Mouse (Mus musculus) liver, embryonic 16.5 days (tissue): ENCODE data around the gene Ccdc36. TPM values are rescaled to one million over a fixed set of nuclear protein-coding genes. Genes with fewer than 3 reads are reported as not detected.
A peak's percentile ranks its signal among the peaks of the same experiment; 100 is the strongest.

Experiments used
- ATAC-seq: fragments of 200-750 bp; cut with Nextera tagmentation; 2 replicates; pipeline ENCODE4 v1.8.0; 2017; ENCODE audit warnings: low read depth, mild to moderate bottlenecking, moderate number of reproducible peaks, moderate library complexity
- H3K27ac ChIP-seq: fragments of 300-500 bp; sonication (generic); 2 replicates; pipeline ENCODE4 v1.5.1; 2014; ENCODE audit warnings: mild to moderate bottlenecking, low read length
- H3K27me3 ChIP-seq: fragments of 300-500 bp; sonication (generic); 2 replicates; pipeline ENCODE4 v1.6.1; 2014; ENCODE audit warnings: low read depth, low read length, mixed read lengths; ENCODE audit not compliant: control insufficient read depth, insufficient read depth
- H3K36me3 ChIP-seq: fragments of 300-500 bp; sonication (generic); 2 replicates; pipeline ENCODE4 v1.6.1; 2014; ENCODE audit warnings: mild to moderate bottlenecking; ENCODE audit not compliant: control insufficient read depth, insufficient read depth
- H3K4me1 ChIP-seq: fragments of 300-500 bp; sonication (generic); 2 replicates; pipeline ENCODE4 v1.6.1; 2014; ENCODE audit warnings: low read depth, low read length, mixed read lengths; ENCODE audit not compliant: control insufficient read depth
- H3K4me2 ChIP-seq: fragments of 300-500 bp; sonication (generic); 2 replicates; pipeline ENCODE4 v1.6.1; 2014; ENCODE audit warnings: low read depth, low read length, mixed read lengths
- H3K4me3 ChIP-seq: fragments of 300-500 bp; sonication (generic); 2 replicates; pipeline ENCODE4 v1.5.1; 2014; ENCODE audit warnings: low read depth, mild to moderate bottlenecking, low read length
- H3K9ac ChIP-seq: fragments of 300-500 bp; sonication (generic); 2 replicates; pipeline ENCODE4 v1.6.1; 2014; ENCODE audit warnings: low read depth, low read length
- H3K9me3 ChIP-seq: fragments of 300-500 bp; sonication (generic); replicated peaks from 2 replicates; pipeline ENCODE4 v1.6.1; 2016; ENCODE audit warnings: low read length; ENCODE audit not compliant: control insufficient read depth
- WGBS: fragments of 180-500 bp; shearing (Covaris S2); extraction: QIAGEN DNeasy Blood & Tissue Kit; methylation state at CpG from one replicate; pipeline ENCODE4 v1.1.7; 2014; ENCODE audit not compliant: insufficient replicate concordance; 5-methylcytosine and 5-hydroxymethylcytosine counted together
- polyA plus RNA-seq: library from polyadenylated mRNA; unstranded; fragments of >200 nt; fragmentation: Nextera tagmentation; extraction: Ambion mirVana; gene quantifications from 2 replicates; pipeline ENCODE4 v1.2.1, GENCODE M21; 2015

Gene Ccdc36
- polyA plus RNA-seq: 0.08 and 0.15 TPM in 2 replicates

GRCm38 (mm10) chr9:108428384-108428783 lies at the start of gene Ccdc36:
TSS of gene Ccdc36 (minus strand) at chr9:108428484.
- no peak within 1 kb of the TSS for H3K27ac ChIP-seq

GRCm38 (mm10) chr9:108474528-108474927 lies 46.2 kb upstream of the Ccdc36 start:
- no peak overlapping the region for H3K4me2 ChIP-seq
- H3K9ac ChIP-seq: no peak overlapping the region
- no peaks in the 10 kb centered on the region for H3K36me3 ChIP-seq
- H3K9me3 ChIP-seq: no peaks in the 10 kb centered on the region
- 39% methylated on average over 1 of the region's 1 CpGs for WGBS
- H3K27me3 ChIP-seq: peaks cover 7% of the 10 kb centered on the region
- peaks cover 7% of the 10 kb centered on the region for H3K4me1 ChIP-seq
- no peak for ATAC-seq
- no peak overlapping the region for H3K27ac ChIP-seq
- no peak overlapping the region for H3K4me3 ChIP-seq

More at GRCm38 (mm10) chr9:108428384-108428783, at the start of gene Ccdc36:
- no peak within 1 kb of the TSS for H3K9ac ChIP-seq
- no peak within 1 kb of the TSS for H3K4me3 ChIP-seq
- H3K36me3 ChIP-seq: no peaks in the 10 kb centered on the region
- no peak within 1 kb of the TSS for H3K4me2 ChIP-seq
- no peaks in the 10 kb centered on the region for H3K9me3 ChIP-seq
- no peaks in the 10 kb centered on the region for H3K27me3 ChIP-seq
- H3K4me1 ChIP-seq: peaks cover 3% of the 10 kb centered on the region
- no peak for ATAC-seq

GRCm38 (mm10) chr9:108469845-108470244 lies 41.6 kb upstream of the Ccdc36 start:
- H3K4me3 ChIP-seq: no peak overlapping the region
- H3K4me1 ChIP-seq: no peaks in the 10 kb centered on the region
- 56% methylated on average over 4 of the region's 4 CpGs for WGBS
- H3K9ac ChIP-seq: no peak overlapping the region
- no peak for ATAC-seq
- H3K27ac ChIP-seq: no peak overlapping the region
- H3K4me2 ChIP-seq: no peak overlapping the region
- no peaks in the 10 kb centered on the region; the same call in 1 of the 2 replicates for H3K36me3 ChIP-seq
- no peaks in the 10 kb centered on the region for H3K9me3 ChIP-seq
- H3K27me3 ChIP-seq: no peaks in the 10 kb centered on the region

- no peaks in the 10 kb centered on the region for H3K27me3 ChIP-seq
- H3K27ac ChIP-seq: no peak overlapping the region
- no peak for ATAC-seq
- no peak overlapping the region for H3K4me3 ChIP-seq
- no peaks in the 10 kb centered on the region; the same call in 1 of the 2 replicates for H3K36me3 ChIP-seq
- no peak overlapping the region for H3K4me2 ChIP-seq
- H3K9ac ChIP-seq: no peak overlapping the region
- no peaks in the 10 kb centered on the region for H3K4me1 ChIP-seq
- WGBS: 60% methylated on average over 5 of the region's 5 CpGs
- no peaks in the 10 kb centered on the region for H3K9me3 ChIP-seq
Observed at GRCm38 (mm10) chr9:108469430-108469829, 41.1 kb upstream of the Ccdc36 start.

GRCm38 (mm10) chr9:108466219-108466618 lies 37.9 kb upstream of the Ccdc36 start:
- H3K4me3 ChIP-seq: no peak overlapping the region
- no peak overlapping the region for H3K27ac ChIP-seq
- no peaks in the 10 kb centered on the region for H3K9me3 ChIP-seq
- H3K27me3 ChIP-seq: no peaks in the 10 kb centered on the region
- WGBS: 62% methylated on average over 2 of the region's 2 CpGs
- H3K4me1 ChIP-seq: peaks cover 10% of the 10 kb centered on the region
- H3K9ac ChIP-seq: no peak overlapping the region
- peaks cover 4% of the 10 kb centered on the region for H3K36me3 ChIP-seq
- no peak for ATAC-seq
- no peak overlapping the region for H3K4me2 ChIP-seq

- Histone ChIP-seq H3K9me3 (no peaks in the 10 kb centered on the region), H3K27me3 (no peaks in the 10 kb centered on the region), H3K9ac (no peak overlapping the region), H3K4me3 (no peak overlapping the region), H3K4me1 (peaks cover 17% of the 10 kb centered on the region), H3K27ac (no peak overlapping the region), H3K36me3 (peaks cover 4% of the 10 kb centered on the region), H3K4me2 (no peak overlapping the region)
- 91% methylated on average over 9 of the region's 9 CpGs for WGBS
- no peak for ATAC-seq
Observed at GRCm38 (mm10) chr9:108463713-108464112, 35.4 kb upstream of the Ccdc36 start.

- no peak for ATAC-seq
- Histone ChIP-seq H3K9ac (no peak overlapping the region), H3K36me3 (peaks cover 4% of the 10 kb centered on the region), H3K4me3 (no peak overlapping the region), H3K27ac (no peak overlapping the region), H3K4me2 (no peak overlapping the region), H3K27me3 (no peaks in the 10 kb centered on the region), H3K9me3 (no peaks in the 10 kb centered on the region), H3K4me1 (peaks cover 17% of the 10 kb centered on the region)
- 78% methylated on average over 10 of the region's 10 CpGs for WGBS
Observed at GRCm38 (mm10) chr9:108462192-108462591, 33.9 kb upstream of the Ccdc36 start.

- 80% methylated on average over 5 of the region's 5 CpGs for WGBS
- ATAC-seq: no peak
Observed at GRCm38 (mm10) chr9:108461675-108462074, 33.4 kb upstream of the Ccdc36 start.

GRCm38 (mm10) chr9:108461181-108461631 lies 32.9 kb upstream of the Ccdc36 start, which contains the start of gene Klhdc8b:
TSS of gene Klhdc8b (minus strand) at chr9:108461581.
- peak within 1 kb of the TSS; percentile 89 for H3K4me3 ChIP-seq
- H3K4me2 ChIP-seq: peak within 1 kb of the TSS; percentile 85
- WGBS: 30% methylated on average over 11 of the region's 11 CpGs
- H3K36me3 ChIP-seq: peaks cover 4% of the 10 kb centered on the region
- ATAC-seq: no peak
- H3K27me3 ChIP-seq: no peaks in the 10 kb centered on the region
- peak within 1 kb of the TSS; percentile 88 for H3K27ac ChIP-seq
- peaks cover 20% of the 10 kb centered on the region for H3K4me1 ChIP-seq
- H3K9ac ChIP-seq: peak within 1 kb of the TSS; percentile 85
- no peaks in the 10 kb centered on the region for H3K9me3 ChIP-seq

More at GRCm38 (mm10) chr9:108461675-108462074, 33.4 kb upstream of the Ccdc36 start:
- Histone ChIP-seq H3K36me3 (peaks cover 4% of the 10 kb centered on the region), H3K27me3 (no peaks in the 10 kb centered on the region), H3K4me3 (peak overlapping the region; percentile 89), H3K9ac (no peak overlapping the region), H3K27ac (no peak overlapping the region), H3K9me3 (no peaks in the 10 kb centered on the region), H3K4me1 (peaks cover 17% of the 10 kb centered on the region), H3K4me2 (peak overlapping the region; percentile 85)
